Mouse (Mus musculus) hindbrain, embryonic 14.5 days (tissue): ENCODE results near the gene Vmn1r54. TPM values are rescaled to one million over a fixed set of nuclear protein-coding genes. Genes with fewer than 3 reads are reported as not detected.

Source experiments
- ATAC-seq: fragments of 200-750 bp; cut with Nextera tagmentation; 2 replicates; pipeline ENCODE4 v1.8.0; 2017; ENCODE audit warnings: moderate number of reproducible peaks, mild to moderate bottlenecking, moderate TSS enrichment, moderate library complexity; ENCODE audit not compliant: low FRiP score
- DNase-seq: peaks from one replicate; pipeline ENCODE4 v3.0.0-alpha.2; 2015; ENCODE audit warnings: low spot score
- H3K27ac ChIP-seq: fragments of 300-500 bp; sonication (generic); 2 replicates; pipeline ENCODE4 v1.5.1; 2014; ENCODE audit warnings: mild to moderate bottlenecking, moderate library complexity
- H3K27me3 ChIP-seq: fragments of 300-500 bp; sonication (generic); 2 replicates; pipeline ENCODE4 v1.6.1; 2014; ENCODE audit warnings: mild to moderate bottlenecking, low read length, mixed read lengths; ENCODE audit not compliant: control insufficient read depth, insufficient read depth
- H3K36me3 ChIP-seq: fragments of 300-500 bp; sonication (generic); replicated peaks from 2 replicates; pipeline ENCODE4 v1.6.1; 2014; ENCODE audit not compliant: control insufficient read depth, insufficient read depth
- H3K4me1 ChIP-seq: fragments of 300-500 bp; sonication (generic); replicated peaks from 2 replicates; pipeline ENCODE4 v1.6.1; 2014; ENCODE audit warnings: antibody characterized with exemption, low read length, mixed read lengths; ENCODE audit not compliant: control insufficient read depth, insufficient read depth
- H3K4me2 ChIP-seq: fragments of 300-500 bp; sonication (generic); replicated peaks from 2 replicates; pipeline ENCODE4 v1.6.1; 2014; ENCODE audit warnings: mild to moderate bottlenecking, moderate library complexity
- H3K4me3 ChIP-seq: fragments of 300-500 bp; sonication (generic); replicated peaks from 2 replicates; pipeline ENCODE4 v1.5.1; 2014; ENCODE audit warnings: mild to moderate bottlenecking, low read length
- H3K9ac ChIP-seq: fragments of 300-500 bp; sonication (generic); 2 replicates; pipeline ENCODE4 v1.6.1; 2014
- H3K9me3 ChIP-seq: fragments of 300-500 bp; sonication (generic); 2 replicates; pipeline ENCODE4 v1.6.1; 2016; ENCODE audit warnings: low read length; ENCODE audit not compliant: control insufficient read depth
- WGBS: fragments of 180-500 bp; shearing (Covaris S2); extraction: QIAGEN DNeasy Blood & Tissue Kit; methylation state at CpG from one replicate; pipeline ENCODE4 v1.1.7; 2014; 5-methylcytosine and 5-hydroxymethylcytosine counted together
- polyA plus RNA-seq: library from polyadenylated mRNA; unstranded; fragments of >200 nt; fragmentation: Nextera tagmentation; extraction: Ambion mirVana; gene quantifications from 2 replicates; pipeline ENCODE4 v1.2.1, GENCODE M21; 2014

Gene Vmn1r54
- polyA plus RNA-seq, 1 experiment from 2014 or later: not detected

DNA sequence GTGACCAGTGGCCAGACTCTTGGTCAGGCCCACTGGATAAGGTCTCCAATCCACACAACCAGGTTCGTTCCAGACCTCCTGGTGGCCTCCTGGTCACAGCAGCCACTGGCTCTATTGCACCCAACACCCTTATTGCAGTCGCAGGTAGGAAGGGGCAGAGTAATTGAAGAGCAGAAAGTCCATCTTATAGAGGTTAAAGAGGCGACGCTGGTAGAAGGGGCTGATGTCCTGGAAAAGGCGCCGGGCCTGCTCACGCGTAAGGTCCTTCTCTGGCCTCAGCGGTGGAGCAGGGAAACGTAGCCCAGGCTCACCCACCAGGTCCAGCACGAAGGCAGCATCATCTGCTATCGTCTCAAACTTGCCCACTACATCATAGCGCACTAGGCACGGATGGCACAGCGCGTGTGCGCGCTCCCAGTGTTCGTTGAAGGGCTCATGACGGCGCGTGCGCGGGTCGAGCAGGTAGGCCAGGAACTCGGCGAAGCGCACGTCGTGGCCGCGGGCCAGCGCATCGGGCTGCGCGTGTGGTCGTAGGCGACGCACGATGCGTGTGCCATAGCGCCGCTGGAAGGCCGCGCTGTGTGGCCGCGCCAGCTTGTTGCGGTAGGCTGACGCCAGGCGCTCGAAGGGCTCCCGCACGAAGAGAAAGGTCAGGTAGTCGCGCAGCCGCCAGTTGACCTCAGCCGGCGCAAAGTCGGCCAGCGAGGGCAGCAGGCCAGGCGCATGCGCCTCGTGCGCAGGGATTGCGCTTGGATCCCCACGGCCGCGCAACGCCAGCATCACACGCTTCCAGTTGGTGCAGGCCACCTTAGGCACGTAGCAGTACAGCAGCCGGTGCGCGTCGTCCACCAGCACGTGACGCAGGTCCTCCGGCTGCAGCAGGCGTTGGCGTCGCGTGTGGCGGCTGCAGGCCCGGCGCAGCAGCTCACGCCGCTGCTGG is 63.0 kb downstream of the Vmn1r54 start:
- WGBS: 86% methylated on average over 87 of the region's 87 CpGs
- H3K36me3 ChIP-seq: no peaks in the 10 kb centered on the region
- H3K27me3 ChIP-seq: no peaks in the 10 kb centered on the region
- ATAC-seq (no peak), DNase-seq (no peak)
- H3K27ac ChIP-seq: no peak overlapping the region
- no peaks in the 10 kb centered on the region for H3K4me1 ChIP-seq
- no peak overlapping the region for H3K4me3 ChIP-seq
- no peak overlapping the region for H3K4me2 ChIP-seq
- H3K9me3 ChIP-seq: peaks cover 11% of the 10 kb centered on the region; the same call in 1 of the 2 replicates
- H3K9ac ChIP-seq: no peak overlapping the region

DNA sequence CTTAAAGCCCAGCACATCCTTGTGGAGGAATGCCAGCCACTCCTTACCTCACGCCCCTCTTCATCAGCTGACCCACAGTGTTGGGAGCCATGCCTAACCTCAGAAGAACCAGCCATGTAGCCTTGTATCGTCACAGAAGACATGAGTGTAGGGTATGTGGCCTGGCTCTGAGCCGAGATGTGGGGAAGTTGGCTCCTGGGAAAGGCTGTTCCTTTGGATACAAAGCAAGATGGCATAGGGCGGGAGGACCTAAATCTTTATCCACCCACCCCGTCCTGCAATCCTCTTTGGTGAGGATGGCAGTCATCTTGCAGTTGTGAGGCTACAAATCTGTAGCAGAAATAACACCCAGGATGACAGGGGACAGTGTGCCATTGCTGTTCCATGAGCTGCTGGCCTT is 69.9 kb downstream of the Vmn1r54 start:
- DNase-seq (no peak), ATAC-seq (no peak)
- Histone ChIP-seq H3K27ac (no peak overlapping the region), H3K4me3 (no peak overlapping the region), H3K9me3 (no peaks in the 10 kb centered on the region), H3K36me3 (no peaks in the 10 kb centered on the region), H3K9ac (no peak overlapping the region), H3K4me1 (no peaks in the 10 kb centered on the region), H3K27me3 (no peaks in the 10 kb centered on the region), H3K4me2 (no peak overlapping the region)
- WGBS: 91% methylated on average over 5 of the region's 5 CpGs

DNA sequence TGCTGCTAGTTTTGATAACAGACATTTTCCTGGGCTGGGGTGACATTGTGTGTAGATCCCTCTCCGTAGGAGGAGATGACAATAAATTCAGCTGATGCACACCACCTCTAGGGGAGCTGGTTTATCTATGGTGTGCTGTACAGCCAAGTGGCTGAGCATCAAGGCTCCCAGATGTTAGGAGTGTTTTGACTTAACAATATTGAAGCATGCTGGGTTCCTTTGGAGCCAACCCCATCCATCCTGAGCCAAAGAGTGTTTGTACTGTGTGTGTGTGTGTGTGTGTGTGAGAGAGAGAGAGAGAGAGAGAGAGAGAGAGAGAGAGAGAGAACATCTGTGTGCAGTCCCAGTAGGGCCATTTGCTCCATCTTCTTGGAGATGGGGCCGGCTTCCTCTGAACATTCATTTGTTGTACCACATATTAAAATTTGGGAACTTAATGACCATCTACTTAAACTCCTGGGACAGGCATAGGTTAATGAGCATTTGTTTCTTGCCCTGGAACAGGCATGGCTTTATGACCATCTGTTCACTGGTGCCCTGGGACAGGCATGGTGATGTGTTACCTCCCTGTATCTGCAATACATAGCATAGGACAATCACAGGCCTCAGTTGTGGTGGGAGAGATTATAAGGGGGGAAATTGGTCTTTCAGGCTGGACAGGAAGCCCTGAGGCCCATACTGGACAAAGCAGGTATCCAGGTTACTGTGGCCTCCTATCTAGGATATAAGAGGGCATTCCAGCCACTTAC is 71.6 kb downstream of the Vmn1r54 start:
- no peak for ATAC-seq
- Histone ChIP-seq H3K9me3 (no peaks in the 10 kb centered on the region), H3K9ac (no peak overlapping the region), H3K4me1 (no peaks in the 10 kb centered on the region), H3K27ac (no peak overlapping the region), H3K36me3 (no peaks in the 10 kb centered on the region), H3K4me2 (no peak overlapping the region), H3K27me3 (no peaks in the 10 kb centered on the region), H3K4me3 (no peak overlapping the region)
- DNase-seq: no peak
- 60% methylated on average over 2 of the region's 2 CpGs for WGBS

GRCm38 (mm10) chr6:90319019-90319418 is 72.9 kb downstream of the Vmn1r54 start:
- Histone ChIP-seq H3K4me1 (no peaks in the 10 kb centered on the region), H3K9ac (no peak overlapping the region), H3K36me3 (no peaks in the 10 kb centered on the region), H3K4me2 (no peak overlapping the region), H3K27ac (no peak overlapping the region), H3K9me3 (no peaks in the 10 kb centered on the region), H3K4me3 (no peak overlapping the region), H3K27me3 (no peaks in the 10 kb centered on the region)
- DNase-seq: no peak
- ATAC-seq: no peak
- 91% methylated on average over 2 of the region's 2 CpGs for WGBS

DNA sequence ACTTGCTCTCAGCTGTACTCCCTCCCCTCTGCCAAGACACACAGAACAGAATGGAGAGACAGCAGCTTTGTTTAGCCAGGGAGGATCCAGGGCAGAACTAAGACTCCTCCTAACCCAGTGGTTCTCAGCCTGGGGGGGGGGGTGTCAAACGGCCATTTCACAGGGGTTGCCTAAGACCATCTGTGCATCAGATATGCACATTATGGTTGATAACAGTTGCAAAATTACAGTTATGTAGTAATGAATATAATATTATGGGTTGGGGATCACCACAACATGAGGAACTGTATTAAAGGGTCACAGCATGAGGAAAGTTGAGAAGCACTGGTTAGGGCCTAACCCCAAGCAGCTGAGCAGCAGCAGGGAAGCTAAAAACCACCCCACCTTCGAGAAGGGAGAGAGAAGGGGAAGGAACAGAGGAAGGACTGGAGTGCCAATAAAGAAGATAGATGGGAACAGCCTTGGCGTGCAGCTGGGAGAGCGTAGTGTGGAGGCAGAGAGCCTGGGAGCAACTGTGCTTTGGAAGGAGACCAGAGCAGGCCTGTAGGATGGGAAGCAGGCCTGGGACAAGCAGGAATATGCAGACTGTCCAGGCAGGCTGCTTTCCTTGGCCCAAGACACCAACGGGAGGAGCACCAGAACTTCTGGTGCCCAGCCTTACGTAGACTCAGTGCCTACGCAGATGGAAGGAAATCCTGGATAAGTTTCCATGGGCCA is 73.5 kb downstream of the Vmn1r54 start:
- Histone ChIP-seq H3K27ac (no peak overlapping the region), H3K4me3 (no peak overlapping the region), H3K27me3 (no peaks in the 10 kb centered on the region), H3K9me3 (no peaks in the 10 kb centered on the region), H3K9ac (no peak overlapping the region), H3K4me2 (no peak overlapping the region), H3K4me1 (0 out of 2 replicates have a peak, but pooled peaks cover under 1% of the 10 kb centered on the region), H3K36me3 (no peaks in the 10 kb centered on the region)
- ATAC-seq: no peak
- WGBS: 80% methylated on average over 7 of the region's 7 CpGs
- DNase-seq: no peak

DNA sequence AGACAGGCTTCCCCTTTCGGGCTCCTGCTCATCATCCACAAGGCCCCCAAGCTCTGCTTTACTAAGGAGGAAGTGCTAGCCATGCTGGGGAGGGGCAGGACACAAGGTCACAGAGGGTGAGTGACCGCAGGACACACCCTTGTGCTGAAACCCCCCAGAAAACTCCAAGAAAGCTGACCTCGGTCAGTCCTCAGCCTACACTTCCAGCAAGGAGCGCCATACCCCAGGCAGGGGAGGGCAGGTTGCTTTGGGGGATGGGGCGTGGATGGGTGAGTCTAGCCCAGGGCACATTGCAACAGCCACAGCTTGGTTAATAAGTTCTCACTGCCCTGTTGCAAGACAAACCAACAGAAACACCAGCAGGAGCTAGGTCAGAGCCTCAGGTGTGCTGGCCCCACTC is 74.3 kb downstream of the Vmn1r54 start:
- H3K27ac ChIP-seq: no peak overlapping the region
- H3K9ac ChIP-seq: no peak overlapping the region
- no peak overlapping the region for H3K4me3 ChIP-seq
- ATAC-seq: no peak
- no peak for DNase-seq
- H3K27me3 ChIP-seq: 0 out of 2 replicates have a peak, but pooled peaks cover 5% of the 10 kb centered on the region
- no peak overlapping the region for H3K4me2 ChIP-seq
- H3K36me3 ChIP-seq: no peaks in the 10 kb centered on the region
- H3K4me1 ChIP-seq: 0 out of 2 replicates have a peak, but pooled peaks cover 5% of the 10 kb centered on the region
- H3K9me3 ChIP-seq: no peaks in the 10 kb centered on the region
- WGBS: 83% methylated on average over 5 of the region's 5 CpGs

Other genes starting within 250 kb of the Vmn1r54 start
- not detected in 2 replicates for gene Vmn1r47, start 230.2 kb upstream of the Vmn1r54 start, polyA plus RNA-seq
- gene Vmn1r48, start 209.5 kb upstream of the Vmn1r54 start, polyA plus RNA-seq: not detected in 2 replicates
- gene Vmn1r49, start 167.8 kb upstream of the Vmn1r54 start, polyA plus RNA-seq: not detected in 2 replicates
- not detected in 2 replicates for gene Vmn1r50, start 144.9 kb upstream of the Vmn1r54 start, polyA plus RNA-seq
- 0.08 TPM in 2 replicates for gene Vmn1r51, start 123.7 kb upstream of the Vmn1r54 start, polyA plus RNA-seq
- not detected in 2 replicates for gene Vmn1r52, start 71.5 kb upstream of the Vmn1r54 start, polyA plus RNA-seq
- not detected in 2 replicates for gene V1ra8, start 43.5 kb upstream of the Vmn1r54 start, polyA plus RNA-seq
- gene Vmn1r53, start 21.9 kb upstream of the Vmn1r54 start, polyA plus RNA-seq: not detected in 2 replicates
- not detected in 2 replicates for gene BC048671, start 54.9 kb downstream of the Vmn1r54 start, polyA plus RNA-seq
- gene Chst13, start 78.9 kb downstream of the Vmn1r54 start, polyA plus RNA-seq: not detected in 2 replicates
- not detected in 2 replicates for gene Uroc1, start 87.0 kb downstream of the Vmn1r54 start, polyA plus RNA-seq
- gene Zxdc, start 123.2 kb downstream of the Vmn1r54 start, polyA plus RNA-seq: 17.1 and 17.7 TPM in 2 replicates
- gene Cfap100, start 182.5 kb downstream of the Vmn1r54 start, polyA plus RNA-seq: 5.6 and 5.7 TPM in 2 replicates
- 15.7 and 16.2 TPM in 2 replicates for gene Klf15, start 216.3 kb downstream of the Vmn1r54 start, polyA plus RNA-seq
- gene Aldh1l1, start 240.1 kb downstream of the Vmn1r54 start, polyA plus RNA-seq: 47.0 and 53.8 TPM in 2 replicates